Mouse (Mus musculus) lung, postnatal 10 days (tissue): ENCODE results near the gene Krt86.
"Not testable (repeated sequence)": the region's sequence is repeated elsewhere in the genome, so short reads cannot be mapped to it uniquely, and the experiment has no call there.

Experiments used
- DNase-seq: peaks from one replicate; pipeline ENCODE4 v3.0.0; 2021

The Krt86 gene

DNA sequence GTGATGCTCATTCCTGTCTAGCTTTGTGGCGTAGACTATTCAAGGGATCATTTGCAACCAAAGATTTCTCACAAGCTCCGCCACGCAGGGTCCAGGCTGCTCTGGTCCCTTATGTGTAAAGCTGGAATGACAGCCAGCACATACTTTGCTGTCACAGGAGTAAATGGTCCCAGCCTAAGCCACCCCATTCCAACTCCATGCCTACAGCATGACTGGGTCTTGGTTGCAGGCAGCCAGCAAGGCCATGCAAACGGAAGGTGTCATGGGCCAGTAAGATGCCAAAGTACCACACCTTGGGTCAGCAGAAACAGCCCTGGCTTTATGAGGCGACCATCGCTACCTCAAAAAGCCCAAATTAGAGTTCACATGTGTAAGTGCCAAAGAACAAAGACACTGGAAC is 20.4 kb downstream of the Krt86 start:
- DNase-seq: no peak

DNA sequence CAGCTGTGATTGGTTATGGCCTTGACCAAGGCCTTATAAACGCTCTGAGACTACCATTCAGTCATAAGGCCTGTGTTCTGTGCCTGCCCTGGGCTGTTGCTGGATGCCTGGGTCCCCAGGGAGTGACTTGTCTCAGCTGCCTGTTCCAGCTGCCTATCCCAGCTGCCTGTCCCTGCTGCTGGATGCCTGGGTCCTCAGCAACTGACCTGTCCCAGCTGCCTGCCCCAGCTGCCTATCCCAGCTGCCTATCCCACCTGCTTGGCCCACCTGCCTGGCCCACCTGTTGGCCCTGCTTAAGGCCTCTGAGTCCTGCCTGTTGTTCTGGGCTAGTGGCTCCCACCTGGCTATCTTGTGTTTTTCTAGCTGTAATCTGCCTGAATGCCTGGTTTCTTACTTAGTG is 20.9 kb downstream of the Krt86 start:
- DNase-seq: no peak

DNA sequence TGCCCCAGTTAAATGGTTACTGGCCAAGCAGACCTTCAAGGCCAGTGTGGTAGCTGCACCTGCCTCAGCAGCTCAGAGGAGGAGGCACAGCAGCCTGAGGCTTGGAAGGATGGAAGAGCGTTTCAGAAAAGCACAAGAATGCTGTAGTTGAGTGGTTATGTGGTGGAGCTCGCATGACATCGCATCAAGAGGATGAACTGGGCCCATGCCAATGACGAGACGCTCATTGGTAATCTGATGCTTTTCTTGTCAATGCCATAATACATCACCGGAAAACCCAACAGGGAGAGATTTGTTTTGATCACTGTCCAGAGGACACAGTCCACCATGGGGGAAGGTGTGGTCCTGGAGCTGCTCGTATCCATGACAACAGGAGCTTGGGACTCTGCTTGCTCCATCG is 22.0 kb downstream of the Krt86 start:
- no peak for DNase-seq

DNA sequence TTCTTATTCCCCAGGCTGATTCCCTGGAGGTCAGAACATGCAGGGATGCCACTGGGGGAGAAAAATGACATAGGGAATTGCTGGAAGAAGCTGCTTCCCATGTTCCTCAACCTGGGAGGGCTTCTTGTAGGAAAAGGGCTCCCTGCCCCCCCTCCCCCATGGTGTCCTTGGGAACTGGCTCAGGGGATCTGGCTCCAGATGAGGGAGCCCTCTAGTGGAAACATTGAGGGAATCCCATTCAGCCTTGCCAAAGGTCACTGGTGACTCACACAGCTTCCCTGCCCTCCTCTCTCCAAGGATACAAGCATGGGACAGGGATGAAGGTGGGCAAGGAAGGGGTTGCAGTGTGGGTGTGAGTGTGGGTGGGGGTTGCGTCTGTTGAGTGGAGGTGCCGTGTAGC is 23.9 kb downstream of the Krt86 start:
- peak; percentile 45 for DNase-seq

DNA sequence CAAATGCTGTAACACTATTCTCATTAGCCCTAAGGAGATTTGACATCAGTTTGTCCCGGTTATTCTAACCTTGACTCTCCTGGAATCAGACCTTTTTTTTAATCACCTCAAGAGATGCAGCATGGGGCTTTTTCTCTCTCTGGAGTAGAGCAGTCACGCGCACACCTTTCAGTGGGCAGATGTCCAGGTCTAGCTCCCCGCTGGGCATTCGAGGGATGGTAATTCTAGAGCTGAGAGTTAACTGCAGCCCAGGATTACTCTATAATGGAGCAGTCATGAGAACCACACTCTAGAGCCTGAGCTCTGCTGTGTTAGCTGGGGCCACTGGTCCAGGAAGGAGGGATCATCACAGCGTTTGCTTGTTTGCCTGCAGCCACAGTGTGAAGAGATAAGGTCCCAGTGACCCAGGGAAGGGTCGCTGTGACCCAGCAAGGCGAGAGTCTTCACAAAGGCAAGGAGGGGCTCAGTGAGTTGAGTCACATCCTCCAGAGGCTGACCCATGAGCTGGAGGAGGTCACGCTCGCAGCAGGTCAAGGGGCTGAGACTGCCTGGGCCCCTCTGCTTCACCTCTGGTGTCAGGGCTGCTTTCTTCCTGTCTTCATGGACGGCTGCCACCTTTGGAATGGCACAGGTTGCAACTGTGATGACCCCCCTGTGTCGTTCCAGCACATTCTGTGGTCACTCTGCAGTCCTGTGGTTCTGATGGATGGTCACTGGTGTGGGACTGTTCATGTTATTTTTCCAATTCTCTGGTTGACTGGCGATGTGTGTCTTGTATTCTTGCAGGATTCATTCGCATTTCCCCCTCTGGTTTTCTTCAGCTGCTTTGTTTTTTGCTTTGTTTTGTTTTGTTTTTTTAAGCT is 33.8 kb downstream of the Krt86 start:
- DNase-seq: no peak

DNA sequence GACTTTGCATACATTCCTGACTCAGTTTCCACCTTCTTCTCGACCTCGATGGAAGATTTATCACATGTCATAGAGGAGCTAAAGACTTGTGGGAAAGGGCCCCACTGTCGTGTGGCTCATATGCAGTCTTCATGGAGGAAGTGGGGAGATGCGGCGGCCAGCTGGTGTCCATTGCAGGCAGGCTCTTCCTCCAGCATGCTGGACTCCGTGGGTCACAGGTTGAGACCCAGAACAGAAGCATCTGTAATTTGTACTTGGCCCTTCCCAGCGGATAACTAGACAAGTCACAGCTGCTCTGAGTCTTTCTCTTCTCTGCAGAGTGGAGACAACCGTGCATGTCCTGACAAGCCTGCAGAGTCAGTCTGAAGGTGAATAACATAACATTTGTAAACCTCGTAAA is 35.0 kb downstream of the Krt86 start:
- peak; percentile 28 for DNase-seq

DNA sequence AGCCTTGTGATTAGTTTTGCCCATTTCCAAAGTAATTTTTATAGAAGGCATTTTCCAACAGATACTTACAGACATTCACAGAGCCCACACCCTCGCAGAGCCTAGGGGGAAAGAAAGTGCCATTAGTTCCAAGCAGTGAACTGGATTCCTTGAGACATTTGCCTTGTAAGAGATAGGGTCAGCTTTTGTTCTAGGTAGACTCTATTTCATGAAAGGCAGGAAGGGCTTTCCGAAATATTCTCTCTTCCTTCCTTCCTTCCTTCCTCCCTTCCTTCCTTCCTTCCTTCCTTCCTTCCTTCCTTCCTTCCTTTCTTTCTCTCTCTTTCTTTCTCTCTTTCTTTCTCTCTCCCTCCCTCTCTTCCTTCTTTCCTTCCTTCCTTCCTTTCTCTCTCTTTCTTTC is 43.9 kb downstream of the Krt86 start, which contains the start of gene Gm49425:
Gene Gm49425 (minus strand): TSS at position 101 of the 400 bp plus-strand sequence.
- DNase-seq: not testable (repeated sequence)

DNA sequence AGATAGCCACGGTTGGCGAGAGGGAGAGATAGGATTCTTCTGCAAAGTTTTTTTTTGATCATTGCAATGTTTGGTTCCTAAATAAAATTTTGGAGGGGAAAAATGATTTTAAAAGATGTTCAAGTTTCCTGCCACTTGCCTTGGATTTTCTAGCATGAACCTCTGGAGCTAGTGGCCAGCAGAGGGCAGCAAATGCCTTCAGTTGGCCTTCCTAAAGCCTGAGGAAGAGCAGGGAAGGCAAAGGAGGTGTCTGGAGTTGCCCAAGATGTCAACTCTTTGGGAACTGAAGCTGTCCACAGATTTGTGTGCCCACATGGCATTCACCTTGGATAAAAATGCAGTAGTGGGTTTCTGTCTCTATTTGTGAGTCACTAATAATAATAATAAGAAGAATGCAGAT is 46.5 kb downstream of the Krt86 start:
- DNase-seq: peak; percentile 81

DNA sequence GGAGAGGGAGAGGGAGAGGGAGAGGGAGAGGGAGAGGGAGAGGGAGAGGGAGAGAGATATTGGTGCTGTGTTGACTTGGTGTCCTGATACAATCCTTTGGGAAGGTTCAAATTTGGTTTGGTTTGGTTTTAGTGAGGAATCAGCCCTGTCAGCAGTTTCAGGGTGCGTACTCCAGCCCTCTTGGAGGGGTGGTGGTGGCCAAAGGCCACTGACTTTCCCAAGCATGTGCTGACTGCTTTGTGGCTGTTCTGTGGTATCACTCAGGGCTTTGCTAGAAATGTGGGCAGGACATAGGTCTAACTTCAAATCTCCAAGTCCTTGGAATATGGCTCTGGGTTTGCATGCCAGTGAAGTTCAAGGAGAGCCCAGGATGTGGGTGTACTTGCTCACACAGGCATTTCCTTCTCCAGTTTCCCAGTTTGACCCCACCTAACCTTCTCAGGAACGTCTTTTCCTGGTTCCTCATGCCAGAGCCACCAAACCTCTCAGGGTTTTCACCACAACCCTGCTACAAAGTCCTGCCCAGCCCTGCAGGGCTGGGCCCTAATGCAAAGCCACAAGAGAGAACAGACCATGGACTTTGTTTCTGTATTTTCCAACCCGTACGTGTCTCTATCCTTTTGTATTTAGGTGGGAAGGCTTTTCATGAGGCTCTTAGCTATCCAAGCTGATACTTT is 49.4 kb downstream of the Krt86 start:
- no peak for DNase-seq
